Mouse (Mus musculus): ENCODE results near the gene Qser1. TPM values are rescaled to one million over a fixed set of nuclear protein-coding genes. Genes with fewer than 3 reads are reported as not detected.
A peak's percentile ranks its signal among the peaks of the same experiment; 100 is the strongest.

Gene Qser1
- total RNA-seq, 2 experiments from 2014 or later = 25.5 to 28.1 TPM

DNA sequence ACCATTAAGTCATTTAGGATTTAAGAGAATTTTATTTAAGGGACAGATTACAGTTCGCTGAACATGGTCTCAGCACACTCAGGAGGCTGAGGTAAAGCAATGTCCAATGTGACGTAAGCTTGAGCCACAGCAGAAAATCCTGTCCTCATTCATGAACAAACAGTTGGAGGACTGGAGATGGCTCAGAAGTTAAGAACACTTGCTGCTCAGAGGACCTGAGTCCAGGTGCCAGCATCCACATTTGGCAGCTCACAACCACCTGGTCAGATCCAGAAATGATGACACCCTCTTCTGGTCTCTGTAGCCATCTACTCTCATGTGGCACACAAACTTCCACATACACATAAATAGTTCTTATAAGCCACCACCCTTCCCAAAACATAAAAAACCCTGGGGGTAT, 76.9 kb downstream of the Qser1 start:
- no peak for DNase-seq (ENCODE audit: low spot score in 2 of 2)

DNA sequence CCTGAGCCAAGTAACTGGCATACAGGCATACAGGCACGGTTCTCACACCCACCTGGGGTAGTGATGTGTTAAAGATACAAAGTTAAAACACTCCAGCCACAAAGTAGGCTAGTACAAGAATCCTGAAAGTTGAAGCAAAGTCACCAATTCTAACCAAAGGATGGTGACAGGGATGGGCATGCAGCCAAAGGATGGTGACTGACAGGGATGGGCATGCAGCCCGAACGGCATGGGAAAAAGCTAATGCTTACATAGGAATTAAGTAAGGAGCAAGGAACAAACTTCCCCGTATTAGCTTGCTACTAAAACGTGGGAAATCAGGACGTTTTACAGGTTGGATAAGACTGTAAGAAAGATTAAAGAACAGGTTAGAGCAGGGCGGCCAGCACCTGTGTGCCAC, 80.3 kb downstream of the Qser1 start:
- no peak for DNase-seq (ENCODE audit: low spot score in 2 of 2)

DNA sequence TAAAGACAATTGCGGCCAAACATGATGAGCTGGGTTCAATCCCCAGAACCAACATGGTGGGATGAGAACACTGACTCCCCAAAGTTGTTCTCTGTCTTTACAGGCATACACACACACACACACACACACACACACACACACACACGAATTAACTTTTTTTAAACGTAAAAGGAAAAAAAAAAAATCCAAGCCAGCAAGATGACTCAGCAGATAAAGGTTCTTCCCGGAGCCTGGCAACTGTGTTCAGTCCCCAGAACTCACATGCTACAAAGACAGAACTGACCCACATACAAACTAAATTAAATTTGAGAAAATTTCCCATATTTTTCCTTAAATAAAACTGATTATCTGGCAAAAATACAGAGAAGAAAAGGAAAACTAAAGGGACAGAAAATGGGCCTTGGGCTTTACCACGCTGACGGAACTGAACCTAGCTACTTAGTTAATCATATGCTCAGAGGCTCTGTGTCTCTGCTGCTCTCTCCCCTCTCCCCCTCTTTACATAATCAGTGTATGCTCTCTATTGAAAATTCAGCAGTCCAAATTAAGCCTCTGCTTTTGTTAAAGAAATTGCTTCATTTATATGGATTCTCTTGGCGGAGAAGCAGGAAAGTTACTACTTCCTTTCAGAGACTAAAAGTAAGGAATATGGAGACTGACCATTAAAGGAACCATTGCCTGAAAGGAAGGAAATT, 83.9 kb downstream of the Qser1 start:
- DNase-seq (ENCODE audit: low spot score in 2 of 2) = no peak

DNA sequence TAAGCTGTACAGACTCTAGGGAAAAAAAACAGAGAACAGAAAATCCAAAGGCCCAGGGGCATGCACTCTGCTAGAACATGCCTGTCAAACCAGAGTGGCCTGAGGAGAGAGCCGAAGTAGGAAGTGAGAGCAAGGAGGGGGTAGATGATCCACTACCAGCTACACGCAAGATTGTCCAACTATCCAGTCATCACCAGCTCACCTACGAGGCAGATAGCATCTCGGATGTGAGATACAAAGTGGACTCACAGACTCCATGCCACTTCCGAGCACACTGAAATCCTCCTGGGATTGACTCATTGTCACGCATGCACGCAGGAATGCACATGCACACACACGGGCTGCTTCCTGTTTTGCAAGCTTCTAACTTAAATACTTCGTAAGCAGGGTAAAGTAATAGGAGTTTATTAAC, 84.5 kb downstream of the Qser1 start:
- no peak for DNase-seq (ENCODE audit: low spot score in 2 of 2)

DNA sequence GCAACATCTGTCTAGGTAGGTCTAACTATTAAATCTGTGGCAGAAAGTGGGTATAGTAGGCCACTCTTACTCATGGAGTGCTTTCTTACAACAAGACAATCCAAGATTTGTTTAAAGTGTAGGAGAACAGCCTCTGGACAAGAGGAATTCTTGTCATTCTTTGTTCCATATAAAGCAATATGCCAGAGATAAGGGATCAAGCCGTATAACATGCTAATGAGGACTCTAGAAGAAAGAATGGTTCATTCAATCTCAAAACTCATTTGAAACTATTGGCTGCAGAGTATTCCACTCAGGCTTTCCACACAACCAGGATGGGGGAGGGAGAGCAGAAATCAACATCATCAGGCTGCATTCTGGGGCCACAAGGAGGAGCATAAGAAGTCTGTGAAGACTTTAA, 89.2 kb downstream of the Qser1 start:
- DNase-seq (ENCODE audit: low spot score in 2 of 2) = no peak

DNA sequence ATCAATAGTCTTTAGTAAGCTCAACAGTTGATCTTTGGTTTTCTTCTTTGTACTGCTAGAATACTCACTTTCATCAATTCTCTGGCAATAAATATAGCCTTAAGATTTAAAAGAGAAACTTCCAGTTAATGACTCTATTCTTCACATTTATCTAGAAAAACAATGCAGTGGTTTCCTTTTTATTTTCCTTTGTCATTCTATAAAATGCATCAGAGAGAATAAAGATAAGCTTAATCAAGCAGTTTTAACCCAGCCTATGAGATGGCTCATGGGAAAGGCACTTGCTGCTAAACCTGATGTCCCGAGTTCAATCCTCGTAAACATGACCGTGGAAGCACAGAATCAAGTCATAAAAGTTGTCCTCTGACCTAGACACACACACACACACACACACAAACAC, 94.5 kb downstream of the Qser1 start:
- DNase-seq (ENCODE audit: low spot score in 2 of 2) = no peak

DNA sequence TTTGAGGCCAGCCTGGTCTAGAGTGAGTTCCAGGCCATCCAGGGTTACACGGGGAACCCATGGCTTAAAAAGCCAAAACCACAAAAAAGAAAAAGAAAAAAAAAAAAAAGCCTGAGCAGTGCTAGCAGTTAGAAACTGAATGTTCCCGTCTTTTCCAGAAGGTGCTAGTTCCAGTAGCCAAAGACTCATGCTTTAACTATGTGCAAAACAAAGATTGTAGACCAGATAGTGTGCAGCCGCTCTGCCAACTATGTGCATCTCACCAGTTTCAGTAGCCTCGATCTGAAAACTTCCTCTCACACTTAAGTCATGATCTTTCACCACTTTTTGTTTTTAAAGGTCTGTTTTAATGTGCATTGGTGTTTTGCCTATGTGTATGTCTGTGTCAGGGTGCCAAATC, 98.7 kb downstream of the Qser1 start:
- no peak for DNase-seq (ENCODE audit: low spot score in 2 of 2)

DNA sequence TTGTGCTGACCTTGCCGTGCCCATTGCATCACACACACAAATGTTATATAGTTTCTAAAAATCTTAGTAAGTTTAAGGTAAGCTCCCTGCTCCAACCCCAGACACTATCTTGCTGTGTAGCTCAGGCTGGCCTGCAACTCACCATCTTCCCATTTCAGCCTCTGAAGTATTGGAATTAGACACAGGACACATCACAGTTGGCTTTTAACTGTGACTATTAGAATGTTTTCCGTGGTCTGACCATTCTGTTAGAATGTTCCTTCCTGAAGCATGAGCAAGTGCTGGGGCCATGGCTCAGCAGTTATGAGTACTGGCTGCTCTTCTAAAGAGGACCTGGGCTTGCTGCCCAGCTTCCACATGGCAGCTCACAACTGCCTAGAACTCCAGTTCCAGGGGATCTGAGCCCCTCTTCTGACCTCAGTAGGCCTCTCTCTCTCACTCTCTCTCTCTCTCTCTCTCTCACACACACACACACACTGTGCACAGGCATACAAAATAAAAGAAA, 99.3 kb downstream of the Qser1 start:
- no peak for DNase-seq (ENCODE audit: low spot score in 2 of 2)

DNA sequence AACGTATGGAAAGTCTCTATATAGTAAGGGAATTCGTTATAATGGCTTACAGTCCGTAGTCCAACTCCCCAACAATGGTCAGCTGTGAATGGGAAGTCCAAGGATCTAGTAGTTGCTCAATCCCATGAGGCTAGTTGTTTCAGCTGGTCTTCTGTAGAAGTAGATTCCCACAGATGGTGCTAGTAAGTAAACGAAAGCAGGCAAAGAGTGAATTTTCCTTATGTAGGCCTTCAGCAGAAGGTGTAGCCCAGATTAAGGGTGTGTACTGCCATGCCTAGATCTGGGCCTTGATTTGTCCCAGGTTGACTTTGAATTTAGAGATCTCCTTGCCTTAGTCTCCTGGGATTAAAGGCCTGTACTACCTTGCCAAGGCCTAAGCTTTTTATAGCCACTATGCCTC, 100.3 kb downstream of the Qser1 start, which contains the start of gene Pin1rt1:
Gene Pin1rt1 (minus strand): TSS at position 101 of the 400 bp plus-strand sequence.
- DNase-seq (ENCODE audit: low spot score in 2 of 2) = no peak

DNA sequence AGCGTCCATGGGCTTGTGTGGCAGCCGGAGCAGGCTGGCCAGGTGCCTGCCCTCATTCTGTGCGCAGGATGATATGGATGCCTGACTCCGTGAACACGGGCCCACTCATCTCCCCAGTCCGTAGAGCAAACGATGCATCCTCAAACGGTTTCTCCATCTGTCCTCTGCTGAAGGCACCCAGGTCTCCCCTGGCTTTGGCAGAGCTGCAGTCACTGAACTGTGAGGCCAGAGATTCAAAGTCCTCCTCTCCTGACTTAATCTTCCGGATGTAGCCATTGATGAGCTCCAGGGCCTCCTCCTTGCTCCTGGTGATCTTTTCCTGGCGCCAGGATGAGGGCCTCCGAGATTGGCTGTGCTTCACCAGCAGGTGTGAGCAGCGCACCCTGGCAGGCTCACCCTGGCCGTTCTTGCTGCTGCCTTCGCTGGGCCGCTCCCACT, 102.3 kb downstream of the Qser1 start:
- DNase-seq (ENCODE audit: low spot score in 2 of 2) = no peak

DNA sequence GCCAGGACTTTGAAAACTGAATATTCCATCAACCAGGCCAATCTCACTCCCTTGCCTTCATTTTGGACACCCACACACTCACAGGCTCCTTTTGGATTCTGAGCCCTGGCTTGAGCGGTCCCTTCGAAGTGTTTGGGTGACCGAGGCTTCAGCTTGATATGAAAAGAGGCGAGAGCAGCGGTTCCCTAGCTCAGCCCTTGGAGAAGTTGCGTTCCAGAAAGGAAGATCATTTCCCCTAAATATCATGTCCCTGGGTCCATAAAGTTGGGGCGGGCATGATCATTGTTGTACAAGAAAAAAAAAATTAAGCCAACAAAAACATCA, 104.1 kb downstream of the Qser1 start:
- no peak for DNase-seq (ENCODE audit: low spot score in 2 of 2)

DNA sequence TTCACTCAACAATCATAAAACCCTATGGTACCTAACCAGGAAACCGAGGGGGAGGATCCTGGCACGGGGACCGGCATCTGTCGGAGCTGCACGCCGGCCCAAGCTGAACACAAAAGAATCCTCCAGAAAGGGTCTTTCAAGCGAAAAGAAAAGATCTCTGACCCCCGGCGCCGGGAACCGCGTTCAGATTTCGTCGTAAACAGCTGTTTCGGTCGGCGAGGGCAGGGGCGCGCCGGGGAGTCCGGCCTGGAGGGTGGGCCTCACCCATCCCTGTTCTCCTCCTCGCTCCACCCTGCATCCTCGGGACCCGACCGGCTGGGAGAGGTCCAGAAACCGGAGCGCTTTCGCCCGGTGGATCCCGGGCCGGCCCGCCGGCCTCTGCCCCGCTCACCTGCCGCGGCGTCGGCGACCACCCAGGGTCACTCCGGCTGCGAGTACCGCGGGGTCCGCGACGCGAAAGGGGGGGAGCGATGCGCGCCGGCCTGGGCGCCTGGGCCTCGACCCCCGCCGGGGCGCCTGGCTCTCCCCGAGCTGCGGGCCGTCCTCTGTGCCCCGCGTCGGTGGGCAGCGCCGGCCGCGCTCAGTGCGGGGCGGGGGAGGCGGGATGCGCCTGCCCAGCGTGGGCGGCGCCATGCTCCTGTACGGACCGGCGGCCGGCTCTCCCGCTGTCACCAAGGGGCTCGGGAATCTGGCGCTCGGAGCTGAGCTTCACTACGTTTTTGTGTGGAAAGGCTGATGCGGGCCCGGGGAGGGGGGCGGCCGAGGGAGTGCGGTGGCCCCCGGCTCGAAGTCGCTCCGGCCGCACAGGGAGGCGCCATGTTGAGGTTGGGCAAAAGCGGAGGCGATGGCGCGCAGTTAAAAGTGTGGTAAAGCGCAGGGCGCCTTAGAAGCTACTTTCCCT, 104.7 kb downstream of the Qser1 start, which contains the start of gene Tcp11l1:
Gene Tcp11l1 (minus strand): TSS at position 585 of the 901 bp plus-strand sequence.
- DNase-seq (ENCODE audit: low spot score in 2 of 2) = peak; percentile 40 to 55

DNA sequence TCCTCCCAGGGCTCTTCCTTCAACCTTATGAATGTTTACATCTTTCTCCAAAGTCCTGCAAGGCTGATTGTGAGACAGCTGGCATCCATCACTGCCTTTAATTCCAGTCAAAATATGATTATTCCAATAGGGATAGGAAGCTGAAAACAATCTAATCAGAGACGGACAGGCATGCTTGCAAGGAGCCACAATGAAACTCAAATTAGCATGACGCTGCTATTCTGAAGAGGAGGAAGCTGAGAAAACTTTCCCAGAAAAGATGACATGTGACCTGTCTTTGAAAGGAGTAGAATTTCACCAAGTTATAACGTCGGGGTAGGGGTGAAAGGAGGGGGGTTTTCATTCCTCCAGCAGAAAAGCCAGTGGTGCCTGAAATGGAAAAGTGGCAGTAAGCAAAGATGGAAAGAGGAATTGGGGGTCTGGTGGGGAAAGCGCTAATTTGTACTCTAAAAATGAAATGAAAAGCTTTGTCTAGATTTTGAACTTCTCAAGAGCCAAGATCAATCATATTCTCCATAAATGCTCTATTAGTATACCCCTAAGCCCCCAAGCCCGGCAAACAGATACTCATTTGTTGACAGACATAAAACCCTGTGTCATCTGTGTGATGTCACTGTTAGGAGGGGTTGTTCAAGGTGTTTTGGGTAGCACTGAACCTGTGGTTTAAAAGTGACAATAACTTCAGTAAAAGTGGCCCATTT, 105.7 kb downstream of the Qser1 start:
- no peak for DNase-seq (ENCODE audit: low spot score in 2 of 2)

DNA sequence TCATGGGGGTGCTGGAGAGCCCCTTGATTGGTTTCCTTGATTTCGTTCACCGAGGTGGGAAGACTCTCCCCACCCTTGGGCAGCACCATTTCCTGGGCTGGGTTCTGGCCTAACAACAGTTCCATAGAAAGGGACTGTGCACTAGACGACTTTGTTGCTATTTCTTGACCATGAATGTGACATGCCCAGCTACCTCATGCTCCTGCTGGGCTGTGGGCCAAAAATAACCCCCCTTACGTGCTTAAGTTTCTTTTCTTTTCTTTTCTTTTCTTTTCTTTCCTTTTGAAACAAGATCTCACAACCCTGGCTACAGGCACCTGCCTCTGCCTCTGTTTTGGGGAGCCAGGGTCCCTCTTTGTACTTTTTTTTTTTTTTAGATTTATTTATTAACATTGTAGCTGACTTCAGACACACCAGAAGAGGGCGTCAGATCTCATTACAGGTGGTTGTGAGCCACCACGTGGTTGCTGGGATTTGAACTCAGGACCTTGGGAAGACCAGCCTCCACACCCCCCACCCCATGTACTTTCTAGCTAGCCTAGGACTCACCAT, 106.7 kb downstream of the Qser1 start:
- no peak for DNase-seq (ENCODE audit: low spot score in 2 of 2)

Other genes starting within 250 kb of the Qser1 start
- 10 to 100 TPM; 47.4 to 48.9 TPM for gene Cstf3, start 226.2 kb downstream of the Qser1 start, total RNA-seq (2021)
- gene Tcp11l1, start 104.6 kb downstream of the Qser1 start, total RNA-seq (2021) = 10 to 100 TPM; 15.5 to 19.3 TPM
- gene Pin1rt1, start 100.4 kb downstream of the Qser1 start, total RNA-seq (2021) = not detected
- 1 to 10 TPM; 4.6 to 5.2 TPM for gene Depdc7, start 73.9 kb downstream of the Qser1 start, total RNA-seq (2021)
- gene Prrg4, start 33.1 kb upstream of the Qser1 start, total RNA-seq (2021) = 1 to 10 TPM; 4.2 to 5.5 TPM
- gene Ccdc73, start 51.0 kb upstream of the Qser1 start, total RNA-seq (2021) = 1 to 10 TPM; 3.9 to 5.2 TPM
- gene Eif3m, start 200.3 kb upstream of the Qser1 start, total RNA-seq (2021) = 100 to 1,000 TPM; 193 to 197 TPM

All from adrenal gland, postnatal 4 days (tissue).